Mouse (Mus musculus) urinary bladder, postnatal 10 days (tissue): ENCODE data around the gene Dgcr8.
"Not testable (repeated sequence)": the region's sequence is repeated elsewhere in the genome, so short reads cannot be mapped to it uniquely, and the experiment has no call there.

ENCODE experiments used
- DNase-seq: peaks from one replicate; pipeline ENCODE4 v3.0.0; 2022; ENCODE audit warnings: low spot score

Dgcr8 gene

GRCm38 (mm10) chr16:18289067-18289588 lies at the start of gene Dgcr8:
TSS of gene Dgcr8 (minus strand) at chr16:18289246.
- DNase-seq, result peak; percentile 91

- DNase-seq, result no peak
These were observed 48.2 kb upstream of the Dgcr8 start for GRCm38 (mm10) chr16:18337261-18337660.

DNA sequence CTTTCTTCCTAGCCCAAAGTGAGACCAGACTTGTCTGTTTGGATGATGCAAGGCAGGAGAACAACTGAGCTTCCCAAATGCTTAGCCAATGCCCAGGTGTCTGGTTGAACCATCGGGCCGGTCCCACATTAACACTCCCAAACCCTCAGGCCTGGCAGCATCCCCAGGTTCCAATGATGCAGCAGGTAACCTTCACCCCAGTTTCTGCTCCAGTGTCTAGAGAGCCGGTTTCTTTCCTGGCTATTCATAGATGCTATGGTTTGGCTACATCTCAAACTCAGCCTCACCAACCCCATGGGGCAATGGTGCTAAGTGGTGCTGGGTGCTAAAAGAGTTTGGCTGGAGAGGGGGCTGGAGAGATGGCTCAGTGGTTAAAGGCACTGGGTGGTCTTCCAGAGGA lies 46.9 kb upstream of the Dgcr8 start:
- DNase-seq, result no peak

DNA sequence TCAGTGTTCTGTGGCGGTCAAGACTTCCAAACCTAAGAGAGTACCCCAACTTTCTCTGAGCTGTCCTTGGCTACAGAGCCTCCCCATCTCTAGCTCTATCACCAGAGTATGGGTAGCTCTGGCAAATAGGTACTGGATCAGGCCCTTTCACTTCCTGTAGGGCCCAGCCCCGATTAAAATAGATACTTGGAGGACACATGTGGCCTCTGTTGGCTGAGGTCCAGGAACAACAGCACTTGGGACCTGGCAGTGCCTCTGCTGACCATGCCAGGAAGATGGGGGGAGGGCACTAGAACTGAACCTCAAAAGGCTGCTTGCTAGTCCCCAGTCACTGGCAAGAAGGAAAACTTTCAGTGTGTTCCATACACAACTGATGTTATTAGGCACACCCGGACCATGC lies 44.9 kb upstream of the Dgcr8 start:
- no peak for DNase-seq

- no peak for DNase-seq
These were observed 39.5 kb upstream of the Dgcr8 start for GRCm38 (mm10) chr16:18328524-18328923.

DNA sequence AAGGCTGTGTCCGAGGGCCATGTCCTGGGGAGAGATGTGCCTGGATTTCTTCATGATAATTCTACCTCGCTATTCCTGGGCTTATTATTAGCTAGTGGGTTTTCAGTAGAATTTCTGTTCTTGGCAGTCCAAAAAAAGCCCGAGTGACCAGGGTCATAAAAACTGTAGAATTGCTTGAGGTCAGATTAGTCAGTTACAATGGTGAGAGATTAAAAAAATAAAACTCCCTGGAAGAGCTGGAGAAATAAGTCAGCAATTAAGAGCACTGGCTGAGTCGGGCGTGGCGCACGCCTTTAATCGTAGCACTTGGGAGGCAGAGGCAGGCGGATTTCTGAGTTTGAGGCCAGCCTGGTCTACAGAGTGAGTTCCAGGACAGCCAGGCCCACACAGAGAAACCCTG lies 38.9 kb upstream of the Dgcr8 start:
- no peak for DNase-seq

DNA sequence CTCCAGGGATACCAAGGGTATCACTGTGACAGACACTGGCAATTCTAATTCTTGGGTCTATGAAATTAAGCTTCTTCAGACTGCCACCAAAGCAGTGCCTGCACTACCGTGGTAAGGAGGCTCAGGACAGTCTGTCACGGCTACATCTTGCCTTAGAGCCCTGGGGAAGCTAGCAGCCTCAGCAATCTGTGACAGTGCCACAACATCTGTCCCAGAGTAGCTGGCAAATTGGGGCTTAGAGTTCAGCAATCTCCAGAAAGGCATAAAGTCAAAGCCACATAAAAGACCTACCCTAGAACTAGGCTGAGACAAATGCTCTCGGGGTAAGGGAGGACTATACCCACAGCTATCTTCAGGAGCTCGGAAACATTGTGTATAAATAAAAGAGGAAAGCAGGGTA lies 36.7 kb upstream of the Dgcr8 start:
- DNase-seq, result no peak

- no peak for DNase-seq
These were observed 35.0 kb upstream of the Dgcr8 start for GRCm38 (mm10) chr16:18324031-18324430.

- no peak for DNase-seq
These were observed 34.4 kb upstream of the Dgcr8 start for GRCm38 (mm10) chr16:18323460-18323859.

- no peak for DNase-seq
These were observed 32.4 kb upstream of the Dgcr8 start for GRCm38 (mm10) chr16:18321443-18321842.

DNA sequence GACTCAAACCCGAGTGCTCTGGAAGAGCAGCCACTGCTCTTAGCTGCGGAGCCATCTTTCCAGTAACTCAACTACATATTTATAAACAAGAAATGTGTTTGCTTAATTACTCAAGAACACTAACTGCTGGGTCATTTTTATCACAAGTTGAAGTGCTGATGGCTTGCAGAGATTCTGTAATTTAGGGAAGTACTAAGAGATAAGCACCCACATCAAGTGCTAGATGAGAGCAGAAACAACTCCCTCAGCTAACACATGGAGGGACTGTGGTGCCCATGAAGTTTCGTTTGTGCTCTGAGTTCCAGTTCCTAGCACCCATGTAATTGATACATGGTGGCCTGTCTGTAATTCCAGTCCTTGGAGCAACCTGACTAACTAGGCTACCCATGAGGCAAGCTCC lies 29.9 kb upstream of the Dgcr8 start:
- no peak for DNase-seq

GRCm38 (mm10) chr16:18308159-18308558 lies 19.1 kb upstream of the Dgcr8 start:
- no peak for DNase-seq

- not testable (repeated sequence) for DNase-seq
These were observed 568 bp upstream of the Dgcr8 start for GRCm38 (mm10) chr16:18289614-18290013.

- DNase-seq, result peak; percentile 27
These were observed 425 bp downstream of the Dgcr8 start for GRCm38 (mm10) chr16:18288581-18289061.

DNA sequence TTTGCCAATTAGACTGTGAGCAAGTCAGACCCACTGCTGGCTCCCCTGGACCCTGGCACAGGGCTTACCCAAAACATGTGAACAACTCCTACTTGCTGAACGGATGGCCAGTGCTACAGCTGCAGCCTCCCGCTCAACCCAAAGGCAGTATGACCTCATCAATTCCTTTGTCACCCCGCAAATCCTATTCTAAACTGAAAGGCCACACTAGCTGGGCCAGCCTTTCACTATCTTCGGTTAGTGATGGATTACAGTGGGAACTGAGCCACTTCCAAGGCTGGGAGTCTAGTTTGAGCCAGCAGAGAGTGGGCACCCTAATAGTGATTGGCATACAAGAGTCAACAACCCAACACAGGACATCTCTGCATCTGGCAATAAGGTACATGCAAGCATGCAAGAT lies 880 bp downstream of the Dgcr8 start:
- DNase-seq, result no peak

GRCm38 (mm10) chr16:18275166-18275565 lies 13.9 kb downstream of the Dgcr8 start:
- no peak for DNase-seq

GRCm38 (mm10) chr16:18268182-18268581 lies 20.9 kb downstream of the Dgcr8 start:
- DNase-seq, result no peak

- no peak for DNase-seq
These were observed 24.0 kb downstream of the Dgcr8 start for GRCm38 (mm10) chr16:18265024-18265423.

GRCm38 (mm10) chr16:18258221-18258620 lies 30.8 kb downstream of the Dgcr8 start, which contains the start of gene Gm49776:
TSS of gene Gm49776 (minus strand) at chr16:18258321.
- DNase-seq, result no peak

DNA sequence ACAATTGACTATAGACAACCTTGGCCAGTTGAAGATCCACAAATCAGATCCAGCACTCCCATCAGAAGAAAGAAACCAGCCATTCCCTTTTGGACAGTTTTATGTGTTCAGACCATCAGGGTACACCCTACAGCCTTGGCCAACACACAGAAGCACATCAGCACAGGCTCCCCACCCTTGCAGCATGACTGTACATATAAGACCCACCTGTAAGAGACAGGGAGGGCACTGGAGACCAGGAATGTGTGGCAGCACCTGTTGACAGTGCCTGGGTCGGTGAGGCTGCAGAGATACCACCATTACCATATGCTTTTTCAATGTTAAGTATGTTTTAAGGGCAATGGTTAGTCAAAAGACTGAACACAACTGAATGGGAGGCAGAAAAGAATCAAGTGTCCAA lies 35.2 kb downstream of the Dgcr8 start:
- DNase-seq, result no peak

DNA sequence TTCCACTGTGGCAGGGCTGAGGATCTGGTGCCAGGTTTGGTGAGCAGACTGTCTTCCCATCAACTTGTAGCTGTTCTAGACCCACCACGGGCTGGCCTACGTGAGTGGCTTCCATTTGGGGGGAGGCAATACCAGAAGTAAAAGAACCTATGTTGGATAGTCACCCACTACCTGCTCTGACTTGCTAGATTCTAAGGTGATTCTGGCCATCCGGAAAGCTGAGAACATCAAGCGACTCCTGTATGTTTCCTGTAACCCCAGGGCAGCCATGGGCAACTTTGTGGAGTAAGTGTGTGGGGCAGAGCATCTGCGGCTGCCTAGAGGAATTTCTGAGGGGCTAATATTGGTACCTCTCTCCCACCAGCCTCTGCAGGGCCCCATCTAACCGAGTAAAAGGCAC lies 36.3 kb downstream of the Dgcr8 start:
- DNase-seq, result no peak

- no peak for DNase-seq
These were observed 37.9 kb downstream of the Dgcr8 start for GRCm38 (mm10) chr16:18250828-18251790.

DNA sequence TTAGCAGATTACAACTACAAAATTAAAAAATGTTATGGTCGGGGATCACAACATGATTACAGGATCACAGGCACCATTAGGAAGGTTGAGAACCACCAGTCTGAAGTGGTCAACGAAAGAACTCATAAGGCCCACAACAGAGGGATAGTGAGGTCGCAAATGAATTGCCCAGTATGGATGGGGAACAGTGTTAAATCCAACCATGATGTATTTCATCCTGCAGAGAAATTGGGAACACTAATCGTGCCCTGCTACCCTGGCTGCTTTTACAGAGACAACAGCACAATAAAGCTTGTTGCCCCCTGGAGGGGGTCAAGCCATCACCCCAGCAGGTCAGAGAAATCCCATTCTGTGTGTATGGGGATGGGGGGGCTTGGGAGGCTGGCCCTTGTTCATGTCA lies 38.8 kb downstream of the Dgcr8 start:
- DNase-seq, result no peak
